Mouse (Mus musculus) liver, adult 2 months (tissue): ENCODE measurements around the gene Lrrc39. TPM values are rescaled to one million over a fixed set of nuclear protein-coding genes. Genes with fewer than 3 reads are reported as not detected.

ENCODE experiments used
- DNase-seq: peaks from one replicate; pipeline ENCODE4 v3.0.0-alpha.2; 2011; ENCODE audit warnings: low read depth, low spot score; ENCODE audit errors: extremely low read depth
- H3K27ac ChIP-seq: fragments of 200-500 bp; replicated peaks from 2 replicates; pipeline ENCODE4 v1.5.1; 2012; ENCODE audit warnings: low read depth, mild to moderate bottlenecking, control low read depth, inconsistent platforms, low read length; ENCODE audit not compliant: insufficient read depth
- H3K27me3 ChIP-seq: fragments of 200-500 bp; 2 replicates; pipeline ENCODE4 v1.6.1; 2012; ENCODE audit warnings: mild to moderate bottlenecking, moderate library complexity, low read length, inconsistent platforms; ENCODE audit not compliant: control insufficient read depth, insufficient read depth
- H3K36me3 ChIP-seq: fragments of 200-500 bp; 2 replicates; pipeline ENCODE4 v1.6.1; 2012; ENCODE audit warnings: low read length, inconsistent platforms; ENCODE audit not compliant: control insufficient read depth, insufficient read depth
- H3K4me1 ChIP-seq: fragments of 200-500 bp; 2 replicates; pipeline ENCODE4 v1.6.1; 2011; ENCODE audit warnings: low read length; ENCODE audit not compliant: control insufficient read depth, insufficient read depth
- H3K4me3 ChIP-seq: fragments of 200-500 bp; 2 replicates; pipeline ENCODE4 v1.5.1; 2011; ENCODE audit warnings: low read depth, mild to moderate bottlenecking, control low read depth, low read length, moderate library complexity; ENCODE audit not compliant: insufficient read depth
- H3K79me2 ChIP-seq: fragments of 200-500 bp; 2 replicates; pipeline ENCODE4 v1.6.1; 2012; ENCODE audit warnings: inconsistent platforms, mild to moderate bottlenecking, low read length, moderate library complexity; ENCODE audit not compliant: control insufficient read depth, insufficient read depth
- H3K9ac ChIP-seq: fragments of 200-500 bp; 2 replicates; pipeline ENCODE4 v1.6.1; 2012; ENCODE audit warnings: low read depth, mild to moderate bottlenecking, control low read depth, inconsistent platforms, low read length
- CTCF ChIP-seq: fragments of 200-500 bp; IDR thresholded peaks from 2 replicates; pipeline ENCODE4 v1.5.1; 2011; ENCODE audit warnings: low read depth, low read length, control low read depth
- POLR2A ChIP-seq: fragments of 200-500 bp; IDR thresholded peaks from 2 replicates; pipeline ENCODE4 v1.6.1; 2011; ENCODE audit warnings: low read length, control low read depth; ENCODE audit not compliant: insufficient read depth; ENCODE audit errors: extremely low read depth
- WGBS: fragments of 180-500 bp; shearing (Covaris S2); methylation state at CpG from one replicate; pipeline ENCODE4 v1.1.7; 2018; 5-methylcytosine and 5-hydroxymethylcytosine counted together
- polyA plus RNA-seq: library from polyadenylated mRNA; depleted of rRNA; stranded (reverse); fragments of >200 nt; gene quantifications from 2 replicates; pipeline ENCODE4 v1.2.3, GENCODE M21; 2012
- total RNA-seq: library from RNA; depleted of rRNA; stranded (reverse); fragments of >200 nt; gene quantifications from 2 replicates; pipeline ENCODE4 v1.2.3, GENCODE M21; 2014

The Lrrc39 gene
- total and polyA plus RNA-seq, 2 experiments = 0.15 to 0.37 TPM

DNA sequence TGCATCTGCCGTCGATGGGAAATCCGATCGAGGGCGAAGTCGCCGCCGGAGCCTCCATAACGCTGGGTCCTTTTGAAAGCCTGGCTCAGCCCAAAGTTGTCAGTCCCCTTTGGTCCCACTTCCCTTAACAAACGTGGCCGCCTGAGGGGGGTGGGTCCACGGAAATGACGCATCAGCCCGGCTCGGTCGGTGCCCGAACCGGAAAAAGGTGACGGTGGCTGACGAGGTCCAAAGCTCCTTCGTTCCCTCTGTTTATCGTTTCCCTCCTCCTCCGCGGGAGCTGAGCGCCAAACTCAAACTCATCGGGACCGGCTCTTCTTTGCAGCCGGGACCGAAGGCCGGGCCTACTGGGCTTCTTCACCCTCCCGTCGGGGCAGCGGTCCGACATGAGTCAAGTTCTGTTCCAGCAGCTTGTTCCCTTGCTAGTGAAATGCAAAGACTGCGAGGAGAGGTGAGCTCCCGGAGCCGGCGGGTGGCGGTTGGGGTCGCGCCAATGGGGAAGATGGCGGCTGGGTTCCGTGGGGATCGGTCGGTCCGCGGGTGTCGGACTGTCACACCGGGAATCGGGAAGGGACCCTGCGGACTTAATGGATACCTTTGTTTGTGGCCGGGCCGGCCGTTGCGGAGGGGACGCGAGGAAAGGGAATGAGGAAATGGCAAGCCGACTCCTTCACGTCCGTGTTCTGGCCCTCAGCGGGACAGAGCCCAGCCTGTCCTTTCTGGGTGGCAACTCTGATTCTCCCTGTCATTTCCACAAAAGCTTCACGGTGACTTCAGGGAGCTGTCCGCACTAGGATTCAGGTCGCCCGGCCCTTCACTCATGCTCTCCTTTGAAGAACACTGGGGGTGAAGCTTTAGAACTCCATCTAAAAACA, 32.2 kb downstream of the Lrrc39 start, which contains the start of gene Sass6:
Sass6 (plus strand) TSS at position 255 of the 875 bp plus-strand sequence.
- TF ChIP-seq POLR2A (peak; percentile 44; the same call in 1 of the 2 replicates), CTCF (no peak)
- WGBS = under 1% methylated on average over 65 of the region's 65 CpGs
- peak within 1 kb of the TSS; percentile 85 for H3K27ac ChIP-seq

DNA sequence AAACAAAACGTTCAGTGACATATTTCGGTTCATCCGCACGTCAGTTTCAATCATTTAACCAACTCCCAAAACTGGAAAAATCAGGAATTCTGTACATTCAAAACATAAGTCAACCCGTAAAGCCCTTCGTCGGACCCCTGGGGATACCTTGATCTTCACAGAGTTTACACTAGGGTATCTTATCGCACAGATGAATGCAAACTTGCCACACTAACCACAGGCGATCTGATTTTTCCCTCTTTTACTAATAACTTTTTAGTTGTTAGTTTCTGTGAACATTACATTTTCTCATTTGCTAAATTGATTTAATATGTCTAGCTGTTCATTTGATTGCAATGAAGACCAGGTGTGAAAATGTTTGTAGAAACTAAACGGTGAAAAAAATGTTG, 32.8 kb downstream of the Lrrc39 start:
- no peak for DNase-seq
- Histone ChIP-seq H3K36me3 (peaks cover 6% of the 10 kb centered on the region; the same call in 1 of the 2 replicates), H3K9ac (peak overlapping the region; percentile 62), H3K4me1 (peaks cover 3% of the 10 kb centered on the region; the same call in 1 of the 2 replicates), H3K4me3 (peak overlapping the region; percentile 94), H3K27ac (no peak overlapping the region), H3K27me3 (no peaks in the 10 kb centered on the region), H3K79me2 (no peaks in the 10 kb centered on the region; the same call in 1 of the 2 replicates)
- TF ChIP-seq POLR2A (no peak), CTCF (no peak)
- WGBS = 7% methylated on average over 10 of the region's 10 CpGs

More for the DNA sequence above, 32.2 kb downstream of the Lrrc39 start, which contains the start of gene Sass6:
- Histone ChIP-seq H3K27me3 (no peaks in the 10 kb centered on the region), H3K36me3 (peaks cover 7% of the 10 kb centered on the region; the same call in 1 of the 2 replicates), H3K9ac (peak within 1 kb of the TSS; percentile 87), H3K4me1 (peaks cover 3% of the 10 kb centered on the region; the same call in 1 of the 2 replicates), H3K79me2 (no peaks in the 10 kb centered on the region; the same call in 1 of the 2 replicates), H3K4me3 (peak within 1 kb of the TSS; percentile 94)
- DNase-seq = peak; percentile 91

DNA sequence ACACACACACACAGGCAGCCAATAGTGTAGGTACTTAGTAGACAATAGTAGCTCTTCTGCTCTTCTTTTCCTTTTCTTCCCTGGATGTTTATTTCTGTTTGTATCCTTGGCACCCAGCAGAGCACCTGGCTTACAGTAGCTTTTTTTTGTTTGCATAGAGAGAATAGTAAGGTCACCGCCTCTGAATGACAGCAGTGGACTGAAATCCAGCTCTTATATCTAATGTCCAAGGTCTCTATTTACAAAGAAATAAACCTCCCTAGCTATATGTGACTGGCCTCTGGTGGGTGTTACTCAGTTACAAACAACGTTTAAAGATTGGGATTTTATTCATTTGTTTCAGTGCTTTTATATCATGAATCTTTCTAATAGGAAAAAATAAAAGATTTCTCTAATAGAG, 36.9 kb downstream of the Lrrc39 start:
- no peaks in the 10 kb centered on the region for H3K36me3 ChIP-seq
- no peak overlapping the region for H3K27ac ChIP-seq
- H3K27me3 ChIP-seq = no peaks in the 10 kb centered on the region
- no peaks in the 10 kb centered on the region for H3K79me2 ChIP-seq
- DNase-seq = peak; percentile 89
- 33% methylated on average over 2 of the region's 2 CpGs for WGBS
- no peak overlapping the region for H3K9ac ChIP-seq
- TF ChIP-seq CTCF = no peak
- TF ChIP-seq POLR2A = no peak
- H3K4me3 ChIP-seq = no peak overlapping the region
- H3K4me1 ChIP-seq = peaks cover 3% of the 10 kb centered on the region; the same call in 1 of the 2 replicates

DNA sequence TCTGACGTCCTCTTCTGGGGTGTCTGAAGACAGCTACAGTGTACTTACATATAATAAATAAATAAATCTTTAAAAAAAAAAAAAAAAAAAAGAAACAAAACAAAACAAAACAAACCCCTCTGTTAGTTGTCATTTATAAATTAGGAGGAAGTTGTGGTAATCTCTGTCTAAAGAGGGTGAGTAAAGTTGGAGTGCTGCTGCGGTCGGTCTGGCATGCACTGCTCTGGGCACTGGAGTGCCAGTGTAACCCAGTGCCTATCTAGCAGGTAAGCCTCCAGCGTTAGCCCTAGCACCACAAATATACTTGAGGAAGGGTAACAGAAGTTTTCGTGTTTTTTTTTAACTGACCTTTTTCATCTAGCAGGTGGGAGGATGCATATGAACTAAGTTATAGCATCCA, 38.2 kb downstream of the Lrrc39 start:
- Histone ChIP-seq H3K4me1 (peaks cover 3% of the 10 kb centered on the region; the same call in 1 of the 2 replicates), H3K79me2 (no peaks in the 10 kb centered on the region), H3K4me3 (no peak overlapping the region), H3K27me3 (no peaks in the 10 kb centered on the region), H3K27ac (no peak overlapping the region), H3K9ac (no peak overlapping the region), H3K36me3 (no peaks in the 10 kb centered on the region)
- DNase-seq = no peak
- 88% methylated on average over 5 of the region's 5 CpGs for WGBS
- TF ChIP-seq POLR2A (no peak), CTCF (no peak)

DNA sequence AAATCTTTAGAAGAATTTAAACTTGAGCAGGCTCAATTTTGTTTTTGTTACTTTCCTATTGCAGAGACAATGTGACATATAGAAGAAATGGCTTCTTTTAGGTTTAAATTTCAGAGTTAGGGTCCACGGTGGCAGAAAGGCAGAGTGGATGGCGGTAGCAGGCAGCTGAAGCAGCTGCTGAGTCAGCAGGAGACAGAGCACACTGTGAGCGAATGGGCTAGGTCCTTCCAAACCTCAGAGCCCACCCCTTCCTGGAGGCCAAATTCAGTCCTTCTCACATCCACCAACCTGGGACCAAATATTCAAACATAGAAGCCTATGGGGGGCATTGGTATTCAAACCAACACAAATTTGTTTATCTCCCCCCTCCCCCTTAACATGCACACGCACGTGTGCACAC, 39.0 kb downstream of the Lrrc39 start:
- no peak for TF ChIP-seq POLR2A
- no peak for TF ChIP-seq CTCF
- WGBS = 94% methylated on average over 5 of the region's 5 CpGs
- H3K79me2 ChIP-seq = no peaks in the 10 kb centered on the region
- H3K9ac ChIP-seq = no peak overlapping the region
- H3K27ac ChIP-seq = no peak overlapping the region
- H3K27me3 ChIP-seq = no peaks in the 10 kb centered on the region
- DNase-seq = no peak
- no peak overlapping the region for H3K4me3 ChIP-seq
- no peaks in the 10 kb centered on the region for H3K36me3 ChIP-seq
- peaks cover 3% of the 10 kb centered on the region; the same call in 1 of the 2 replicates for H3K4me1 ChIP-seq
